Mouse (Mus musculus) embryonic facial prominence, embryonic 13.5 days (tissue): ENCODE measurements around the gene Gm17631. TPM values are rescaled to one million over a fixed set of nuclear protein-coding genes. Genes with fewer than 3 reads are reported as not detected.
"Not testable (repeated sequence)": the region's sequence is repeated elsewhere in the genome, so short reads cannot be mapped to it uniquely, and the experiment has no call there.

Experiments used
- ATAC-seq: fragments of 200-750 bp; cut with Nextera tagmentation; 2 replicates; pipeline ENCODE4 v1.8.0; 2017; ENCODE audit warnings: low read depth; ENCODE audit not compliant: insufficient number of reproducible peaks, insufficient read depth, low FRiP score, low TSS enrichment
- H3K27ac ChIP-seq: fragments of 300-500 bp; sonication (generic); 2 replicates; pipeline ENCODE4 v1.5.1; 2015; ENCODE audit warnings: moderate library complexity, mild to moderate bottlenecking, inconsistent platforms
- H3K27me3 ChIP-seq: fragments of 300-500 bp; sonication (generic); 2 replicates; pipeline ENCODE4 v1.6.1; 2015; ENCODE audit warnings: mild to moderate bottlenecking, inconsistent platforms
- H3K36me3 ChIP-seq: fragments of 300-500 bp; sonication (generic); 2 replicates; pipeline ENCODE4 v1.6.1; 2015; ENCODE audit warnings: mild to moderate bottlenecking, inconsistent platforms
- H3K4me1 ChIP-seq: fragments of 300-500 bp; sonication (generic); 2 replicates; pipeline ENCODE4 v1.6.1; 2015; ENCODE audit warnings: inconsistent platforms
- H3K4me2 ChIP-seq: fragments of 300-500 bp; sonication (generic); 2 replicates; pipeline ENCODE4 v1.6.1; 2015; ENCODE audit warnings: moderate library complexity, mild to moderate bottlenecking, inconsistent platforms
- H3K4me3 ChIP-seq: fragments of 300-500 bp; sonication (generic); 2 replicates; pipeline ENCODE4 v1.5.1; 2015; ENCODE audit warnings: mild to moderate bottlenecking, inconsistent platforms
- H3K9ac ChIP-seq: fragments of 300-500 bp; sonication (generic); 2 replicates; pipeline ENCODE4 v1.6.1; 2015; ENCODE audit warnings: mild to moderate bottlenecking, inconsistent platforms
- H3K9me3 ChIP-seq: fragments of 300-500 bp; sonication (generic); 2 replicates; pipeline ENCODE4 v1.6.1; 2016; ENCODE audit warnings: inconsistent platforms
- WGBS: fragments of 180-500 bp; shearing (Covaris S2); methylation state at CpG from one replicate; pipeline ENCODE4 v1.1.7; 2015; ENCODE audit warnings: mixed read lengths; 5-methylcytosine and 5-hydroxymethylcytosine counted together
- polyA plus RNA-seq: library from polyadenylated mRNA; unstranded; fragments of >200 nt; fragmentation: Nextera tagmentation; extraction: Ambion mirVana; gene quantifications from 2 replicates; pipeline ENCODE4 v1.2.1, GENCODE M21; 2015

Gm17631 gene
- not detected in 2 replicates for polyA plus RNA-seq

DNA sequence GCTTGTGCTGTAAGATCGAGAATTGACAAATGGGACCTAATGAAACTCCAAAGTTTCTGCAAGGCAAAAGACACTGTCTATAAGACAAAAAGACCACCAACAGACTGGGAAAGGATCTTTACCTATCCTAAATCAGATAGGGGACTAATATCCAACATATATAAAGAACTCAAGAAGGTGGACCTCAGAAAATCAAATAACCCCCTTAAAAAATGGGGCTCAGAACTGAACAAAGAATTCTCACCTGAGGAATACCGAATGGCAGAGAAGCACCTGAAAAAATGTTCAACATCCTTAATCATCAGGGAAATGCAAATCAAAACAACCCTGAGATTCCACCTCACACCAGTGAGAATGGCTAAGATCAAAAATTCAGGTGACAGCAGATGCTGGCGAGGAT, at the start of gene Gm17631:
TSS of gene Gm17631 (plus strand) at position 301 of the 400 bp plus-strand sequence.
- ATAC-seq, H3K4me2 ChIP-seq: not testable (repeated sequence)
- WGBS, result no CpG with 5 or more reads among the region's 3 CpGs

DNA sequence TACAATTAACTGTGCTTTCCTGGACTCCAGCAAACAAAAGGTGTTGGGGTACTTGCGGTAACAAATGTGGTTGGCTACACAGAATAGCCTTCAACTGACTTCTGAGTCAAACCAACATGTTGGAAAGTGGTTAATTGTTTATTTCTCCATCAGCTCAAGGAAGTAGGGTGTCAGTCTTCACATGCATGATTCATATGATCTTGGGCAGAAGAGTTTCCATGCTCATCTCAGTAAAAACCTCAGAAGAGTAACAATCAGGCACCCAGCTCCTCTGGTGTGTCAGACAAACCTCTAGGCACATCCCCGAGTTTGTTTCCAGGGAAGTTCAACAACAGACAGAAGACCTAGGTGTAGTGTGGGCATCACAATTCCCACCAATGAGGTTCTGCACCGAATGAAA, 44.7 kb upstream of the Gm17631 start:
- H3K4me1 ChIP-seq, result no peaks in the 10 kb centered on the region
- 65% methylated on average over 3 of the region's 3 CpGs for WGBS
- no peak overlapping the region for H3K27ac ChIP-seq
- ATAC-seq, result no peak
- no peak overlapping the region for H3K9ac ChIP-seq
- no peaks in the 10 kb centered on the region for H3K36me3 ChIP-seq
- H3K4me2 ChIP-seq, result no peak overlapping the region
- no peaks in the 10 kb centered on the region for H3K27me3 ChIP-seq
- no peak overlapping the region for H3K4me3 ChIP-seq
- peaks cover 9% of the 10 kb centered on the region; the same call in 1 of the 2 replicates for H3K9me3 ChIP-seq

More for the DNA sequence above, at the start of gene Gm17631:
- H3K27ac ChIP-seq, H3K9ac ChIP-seq, H3K36me3 ChIP-seq, H3K27me3 ChIP-seq, H3K4me3 ChIP-seq, H3K4me1 ChIP-seq: not testable (repeated sequence)
- peaks cover 14% of the 10 kb centered on the region; the same call in 1 of the 2 replicates for H3K9me3 ChIP-seq

DNA sequence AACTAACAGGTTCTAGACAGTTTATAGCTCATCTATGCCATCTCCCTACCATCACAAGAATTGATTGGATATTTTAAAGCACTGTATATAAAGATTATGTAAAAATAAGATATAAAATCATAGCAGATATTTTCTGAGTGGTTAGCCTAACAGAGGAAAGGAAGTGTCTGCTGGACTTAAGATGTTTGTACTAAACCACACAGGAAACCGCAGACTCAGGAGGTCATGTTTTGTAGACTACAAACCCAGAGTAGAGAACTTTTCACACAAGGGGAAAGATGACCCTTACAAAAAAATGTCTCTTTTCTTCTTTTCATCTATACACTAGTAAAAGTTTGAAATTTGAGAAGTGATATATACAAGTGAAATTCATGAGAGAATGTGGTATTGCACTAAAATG, 38.4 kb upstream of the Gm17631 start:
- Histone ChIP-seq H3K36me3 (no peaks in the 10 kb centered on the region), H3K4me2 (no peak overlapping the region), H3K9me3 (peaks cover 9% of the 10 kb centered on the region; the same call in 1 of the 2 replicates), H3K9ac (no peak overlapping the region), H3K4me1 (no peaks in the 10 kb centered on the region), H3K27ac (no peak overlapping the region), H3K27me3 (no peaks in the 10 kb centered on the region), H3K4me3 (no peak overlapping the region)
- 87% methylated on average over 1 of the region's 1 CpGs for WGBS
- no peak for ATAC-seq

DNA sequence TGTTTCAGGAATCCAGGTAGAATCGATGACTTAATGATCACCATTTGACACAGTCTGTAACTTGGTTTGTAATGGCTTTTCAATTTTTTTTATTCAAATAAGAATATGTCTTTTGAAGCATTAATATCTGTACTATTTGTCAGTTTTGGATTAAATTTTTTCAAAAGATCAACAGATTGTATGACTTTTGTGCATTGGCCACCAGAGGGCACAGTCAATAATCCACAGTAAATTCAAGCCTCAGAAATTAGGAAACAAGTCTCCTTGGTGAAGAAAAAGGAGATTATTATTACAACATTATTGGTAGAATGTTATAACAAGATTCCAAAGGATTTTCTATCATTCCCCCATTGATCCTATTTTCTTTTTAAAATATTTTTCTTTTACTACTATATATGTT, 36.9 kb upstream of the Gm17631 start:
- no peak overlapping the region for H3K9ac ChIP-seq
- H3K9me3 ChIP-seq, result no peaks in the 10 kb centered on the region
- H3K36me3 ChIP-seq, result no peaks in the 10 kb centered on the region
- no peaks in the 10 kb centered on the region for H3K4me1 ChIP-seq
- no peaks in the 10 kb centered on the region for H3K27me3 ChIP-seq
- H3K4me2 ChIP-seq, result no peak overlapping the region
- 78% methylated on average over 1 of the region's 1 CpGs for WGBS
- no peak overlapping the region for H3K27ac ChIP-seq
- H3K4me3 ChIP-seq, result no peak overlapping the region
- ATAC-seq, result no peak

DNA sequence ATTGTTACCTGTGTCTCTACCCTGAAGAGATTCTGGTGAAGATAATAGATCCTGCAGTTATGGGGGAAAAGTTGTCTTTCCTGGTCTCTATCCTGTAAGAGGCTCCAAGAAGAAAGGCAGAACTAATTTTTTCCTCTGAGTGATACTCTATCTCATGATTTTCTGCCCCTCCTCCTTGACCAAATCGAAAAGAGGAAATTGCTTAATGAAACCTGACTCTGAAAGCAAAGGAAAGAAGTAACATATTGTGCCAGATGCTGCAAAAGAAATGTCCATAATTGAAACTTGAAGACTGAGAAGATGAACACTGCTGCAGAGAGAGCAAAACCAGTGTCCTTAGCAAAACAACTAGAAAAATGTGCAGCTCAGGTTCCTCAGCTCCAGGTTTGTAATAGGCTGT, 14.1 kb downstream of the Gm17631 start, which contains the start of gene Klra17:
TSS of gene Klra17 (minus strand) at position 124 of the 400 bp plus-strand sequence.
- 39% methylated on average over 1 of the region's 1 CpGs for WGBS
- Histone ChIP-seq H3K36me3 (no peaks in the 10 kb centered on the region), H3K27ac (no peak within 1 kb of the TSS), H3K4me3 (no peak within 1 kb of the TSS), H3K9me3 (peaks cover 8% of the 10 kb centered on the region; the same call in 1 of the 2 replicates), H3K9ac (no peak within 1 kb of the TSS), H3K4me1 (no peaks in the 10 kb centered on the region), H3K4me2 (no peak within 1 kb of the TSS), H3K27me3 (no peaks in the 10 kb centered on the region)
- ATAC-seq, result no peak

DNA sequence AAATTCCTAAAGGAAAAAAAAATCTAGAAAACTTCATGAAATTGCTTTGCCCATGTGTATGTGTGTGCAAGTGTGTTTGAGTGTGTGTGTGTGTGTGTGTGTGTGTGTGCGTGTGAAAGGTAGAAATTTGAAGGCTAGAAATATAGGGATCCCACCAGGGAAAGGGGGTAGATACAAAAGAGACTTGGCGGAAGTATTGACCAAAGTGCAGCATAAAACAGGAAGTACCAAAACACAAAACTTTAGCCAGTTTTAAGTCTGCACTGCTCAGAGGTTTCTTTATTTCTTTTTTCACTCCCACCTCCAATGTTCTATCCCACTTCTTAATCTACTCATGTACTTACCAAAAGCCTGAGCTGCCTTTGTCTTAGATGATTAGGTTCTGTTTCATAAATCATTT, 20.1 kb downstream of the Gm17631 start:
- no peak overlapping the region for H3K4me3 ChIP-seq
- no peak overlapping the region for H3K4me2 ChIP-seq
- no peak overlapping the region for H3K9ac ChIP-seq
- H3K9me3 ChIP-seq, result peaks cover 8% of the 10 kb centered on the region
- H3K36me3 ChIP-seq, result no peaks in the 10 kb centered on the region
- no peak for ATAC-seq
- WGBS, result 79% methylated on average over 2 of the region's 2 CpGs
- no peak overlapping the region for H3K27ac ChIP-seq
- H3K27me3 ChIP-seq, result no peaks in the 10 kb centered on the region
- no peaks in the 10 kb centered on the region for H3K4me1 ChIP-seq

Other genes with a start within 250 kb of the Gm17631 start
- gene Klrk1, start 238.8 kb upstream of the Gm17631 start, polyA plus RNA-seq, result 0.08 and 0.15 TPM in 2 replicates
- gene Klrc3, start 219.3 kb upstream of the Gm17631 start, polyA plus RNA-seq, result not detected in 2 replicates
- gene Klrc2, start 202.0 kb upstream of the Gm17631 start, polyA plus RNA-seq, result not detected in 2 replicates
- gene Klrc1, start 183.7 kb upstream of the Gm17631 start, polyA plus RNA-seq, result not detected in 2 replicates
- gene Klri1, start 145.5 kb upstream of the Gm17631 start, polyA plus RNA-seq, result not detected in 2 replicates
- not detected in 2 replicates for gene Klri2, start 122.2 kb upstream of the Gm17631 start, polyA plus RNA-seq
- not detected in 2 replicates for gene Gm156, start 78.4 kb upstream of the Gm17631 start, polyA plus RNA-seq
- gene Klra17, start 14.0 kb downstream of the Gm17631 start, polyA plus RNA-seq, result not detected in 2 replicates
- not detected in 2 replicates for gene Klra5, start 55.0 kb downstream of the Gm17631 start, polyA plus RNA-seq
- gene Klra6, start 164.3 kb downstream of the Gm17631 start, polyA plus RNA-seq, result not detected in 2 replicates
- not detected in 2 replicates for gene Klra4, start 204.6 kb downstream of the Gm17631 start, polyA plus RNA-seq